Mouse (Mus musculus) forebrain, postnatal 0 days (tissue): Measurements from ENCODE around the gene 2310034C09Rik. TPM values are rescaled to one million over a fixed set of nuclear protein-coding genes. Genes with fewer than 3 reads are reported as not detected.
A peak's percentile ranks its signal among the peaks of the same experiment; 100 is the strongest.
"Not testable (repeated sequence)": the region's sequence is repeated elsewhere in the genome, so short reads cannot be mapped to it uniquely, and the experiment has no call there.

Experiments used
- ATAC-seq: fragments of 200-750 bp; cut with Nextera tagmentation; 2 replicates; pipeline ENCODE4 v1.8.0; 2017; ENCODE audit warnings: mild to moderate bottlenecking, moderate library complexity
- DNase-seq: peaks from one replicate; pipeline ENCODE4 v3.0.0-alpha.2; 2015
- H3K27ac ChIP-seq: fragments of 300-500 bp; sonication (generic); 2 replicates; pipeline ENCODE4 v1.5.1; 2014; ENCODE audit warnings: low read depth, mild to moderate bottlenecking, antibody characterized with exemption, low read length, moderate library complexity, mixed read lengths
- H3K27me3 ChIP-seq: fragments of 300-500 bp; sonication (generic); 2 replicates; pipeline ENCODE4 v1.6.1; 2014; ENCODE audit warnings: mild to moderate bottlenecking, low read length, mixed read lengths; ENCODE audit not compliant: insufficient read depth
- H3K36me3 ChIP-seq: fragments of 300-500 bp; sonication (generic); 2 replicates; pipeline ENCODE4 v1.6.1; 2014; ENCODE audit warnings: mild to moderate bottlenecking, moderate library complexity; ENCODE audit not compliant: insufficient read depth
- H3K4me1 ChIP-seq: fragments of 300-500 bp; sonication (generic); 2 replicates; pipeline ENCODE4 v1.6.1; 2014; ENCODE audit warnings: antibody characterized with exemption; ENCODE audit not compliant: insufficient read depth
- H3K4me2 ChIP-seq: fragments of 300-500 bp; sonication (generic); 2 replicates; pipeline ENCODE4 v1.6.1; 2014; ENCODE audit warnings: low read depth, mild to moderate bottlenecking, moderate library complexity
- H3K4me3 ChIP-seq: fragments of 300-500 bp; sonication (generic); 2 replicates; pipeline ENCODE4 v1.5.1; 2014; ENCODE audit warnings: low read depth, low read length, mixed read lengths
- H3K9ac ChIP-seq: fragments of 300-500 bp; sonication (generic); 2 replicates; pipeline ENCODE4 v1.6.1; 2014; ENCODE audit warnings: mild to moderate bottlenecking
- H3K9me3 ChIP-seq: fragments of 300-500 bp; sonication (generic); 2 replicates; pipeline ENCODE4 v1.6.1; 2016; ENCODE audit warnings: low read length
- CTCF ChIP-seq: sonication (generic); IDR thresholded peaks from 2 replicates; pipeline ENCODE4 v1.5.1; 2016; ENCODE audit warnings: antibody characterized with exemption, control low read depth, low read depth
- WGBS: fragments of 180-500 bp; shearing (Covaris S2); extraction: QIAGEN DNeasy Blood & Tissue Kit; methylation state at CpG from one replicate; pipeline ENCODE4 v1.1.7; 2014; 5-methylcytosine and 5-hydroxymethylcytosine counted together
- polyA plus RNA-seq: library from polyadenylated mRNA; unstranded; fragments of >200 nt; fragmentation: Nextera tagmentation; extraction: Ambion mirVana; gene quantifications from 2 replicates; pipeline ENCODE4 v1.2.1, GENCODE M21; 2015
- total RNA-seq: library from RNA; depleted of rRNA; stranded (reverse); fragments of >200 nt; gene quantifications from 2 replicates; pipeline ENCODE4 v1.2.3, GENCODE M21; 2014; rRNA removed

The 2310034C09Rik gene
- total RNA-seq (not detected in 2 replicates), polyA plus RNA-seq (not detected in 2 replicates)

DNA sequence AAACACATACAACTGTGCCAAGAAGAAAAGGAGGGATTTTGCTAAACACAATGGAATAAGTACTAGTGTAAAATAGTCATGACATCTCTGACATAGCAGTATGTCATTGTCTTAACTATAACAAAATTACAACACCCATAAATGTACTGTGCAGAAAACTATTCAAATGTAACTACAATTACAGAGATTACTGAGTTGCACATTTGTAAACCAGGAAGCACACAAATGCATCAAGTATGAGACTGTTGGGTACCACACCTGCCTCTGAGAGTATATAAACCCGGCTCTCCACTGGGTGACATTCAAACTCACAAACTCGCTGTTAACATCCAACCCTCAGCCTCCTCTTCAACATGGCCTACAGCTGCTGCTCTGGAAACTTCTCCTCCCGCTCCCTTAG, at the start of gene 2310034C09Rik:
Gene 2310034C09Rik, plus strand, starts transcription at position 301 of the 400 bp plus-strand sequence.
- H3K27ac ChIP-seq, ATAC-seq, H3K36me3 ChIP-seq, H3K4me2 ChIP-seq, H3K4me3 ChIP-seq, H3K9ac ChIP-seq, DNase-seq, H3K4me1 ChIP-seq, H3K9me3 ChIP-seq, H3K27me3 ChIP-seq: not testable (repeated sequence)
- WGBS: 93% methylated on average over 3 of the region's 3 CpGs

DNA sequence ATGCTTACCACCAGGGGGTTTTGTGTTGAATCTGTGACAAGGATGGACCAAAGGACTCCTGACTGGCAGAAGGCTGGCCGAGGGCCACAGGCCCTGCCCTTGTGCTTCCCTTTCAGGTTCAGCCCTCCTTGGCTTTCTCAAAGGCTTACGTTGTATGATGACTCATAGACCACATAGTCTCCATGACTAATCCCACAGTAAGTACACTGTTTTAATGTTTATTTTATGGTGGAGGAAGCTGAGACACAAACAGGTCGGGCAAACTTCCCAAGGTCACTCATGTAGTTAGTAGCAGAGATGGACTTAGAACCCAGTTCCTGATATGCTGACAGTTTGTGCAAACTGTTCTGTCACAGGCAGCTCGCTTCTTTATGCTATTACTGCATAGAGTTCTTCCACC, 47.9 kb upstream of the 2310034C09Rik start:
- DNase-seq: no peak
- Histone ChIP-seq H3K27me3 (no peaks in the 10 kb centered on the region), H3K36me3 (no peaks in the 10 kb centered on the region), H3K27ac (no peak overlapping the region), H3K4me2 (no peak overlapping the region), H3K9ac (no peak overlapping the region), H3K4me1 (no peaks in the 10 kb centered on the region), H3K9me3 (no peaks in the 10 kb centered on the region), H3K4me3 (no peak overlapping the region)
- 73% methylated on average over 4 of the region's 4 CpGs for WGBS
- TF ChIP-seq CTCF: no peak
- no peak for ATAC-seq

DNA sequence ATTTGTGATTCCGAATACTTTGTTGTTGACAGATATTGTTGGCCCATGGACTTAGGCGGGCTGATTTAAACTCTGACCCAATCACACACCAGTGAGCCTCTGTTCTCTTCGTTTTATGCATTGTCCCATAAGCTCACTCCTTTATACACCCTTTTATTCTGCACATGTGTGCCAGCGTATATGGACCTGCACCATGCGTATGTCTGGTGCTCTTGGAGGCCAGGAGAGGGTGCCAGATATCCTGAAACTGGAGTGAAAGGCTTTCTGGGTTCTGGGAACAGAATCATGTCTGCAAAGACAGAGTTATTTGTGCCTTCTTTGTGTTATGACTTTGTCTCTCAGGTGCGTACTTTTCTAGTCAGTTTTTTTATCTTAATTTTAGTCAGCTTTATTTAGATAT, 47.4 kb upstream of the 2310034C09Rik start:
- no peaks in the 10 kb centered on the region for H3K27me3 ChIP-seq
- H3K9me3 ChIP-seq: no peaks in the 10 kb centered on the region
- no peak overlapping the region for H3K27ac ChIP-seq
- 83% methylated on average over 6 of the region's 6 CpGs for WGBS
- no peaks in the 10 kb centered on the region for H3K4me1 ChIP-seq
- no peak for TF ChIP-seq CTCF
- DNase-seq (no peak), ATAC-seq (no peak)
- no peak overlapping the region for H3K9ac ChIP-seq
- no peak overlapping the region for H3K4me3 ChIP-seq
- H3K36me3 ChIP-seq: no peaks in the 10 kb centered on the region
- no peak overlapping the region for H3K4me2 ChIP-seq

DNA sequence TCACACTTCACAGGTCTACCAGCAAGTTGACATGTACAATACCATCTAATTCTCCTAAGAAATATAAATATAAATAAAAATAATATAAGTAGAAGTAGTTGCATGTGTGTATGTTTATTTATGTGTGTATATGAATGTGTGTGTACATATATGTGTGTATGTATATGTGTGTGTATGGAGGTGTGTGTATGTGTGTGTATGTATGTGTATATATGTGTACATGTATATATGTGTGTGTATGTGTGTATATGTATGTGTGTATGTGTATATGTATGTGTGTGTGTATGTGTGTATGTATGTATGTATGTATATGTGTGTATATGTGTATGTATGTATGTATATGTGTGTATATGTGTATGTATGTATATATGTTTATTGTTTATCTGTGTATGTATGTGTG, 42.1 kb upstream of the 2310034C09Rik start:
- H3K27ac ChIP-seq: no peak overlapping the region
- no peaks in the 10 kb centered on the region for H3K27me3 ChIP-seq
- DNase-seq (no peak), ATAC-seq (no peak)
- no peaks in the 10 kb centered on the region for H3K36me3 ChIP-seq
- TF ChIP-seq CTCF: no peak
- H3K4me1 ChIP-seq: no peaks in the 10 kb centered on the region
- H3K4me2 ChIP-seq: no peak overlapping the region
- H3K4me3 ChIP-seq: no peak overlapping the region
- no peak overlapping the region for H3K9ac ChIP-seq
- H3K9me3 ChIP-seq: no peaks in the 10 kb centered on the region

DNA sequence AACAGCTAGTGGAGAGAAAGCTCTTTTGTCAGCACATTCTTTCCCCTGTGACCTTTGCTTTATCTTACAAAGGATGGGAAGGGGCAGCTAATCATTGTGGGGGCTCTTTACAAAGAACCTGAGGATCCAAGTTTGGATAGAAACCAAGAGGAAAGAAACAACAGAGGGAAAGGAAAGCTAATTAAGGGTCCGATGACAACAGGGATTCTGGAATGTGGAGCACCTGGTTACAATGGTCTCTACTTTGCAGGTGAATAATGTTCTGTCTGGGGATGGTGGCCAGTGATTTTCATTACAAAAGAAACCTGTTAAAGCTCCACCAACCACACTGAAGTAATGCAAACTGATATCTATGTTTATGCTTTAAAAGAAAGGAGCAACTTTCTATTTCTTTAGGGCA, 38.6 kb upstream of the 2310034C09Rik start:
- no peak for DNase-seq
- Histone ChIP-seq H3K4me2 (no peak overlapping the region), H3K36me3 (no peaks in the 10 kb centered on the region), H3K9ac (no peak overlapping the region), H3K4me3 (no peak overlapping the region), H3K27me3 (no peaks in the 10 kb centered on the region), H3K4me1 (no peaks in the 10 kb centered on the region), H3K27ac (no peak overlapping the region), H3K9me3 (no peaks in the 10 kb centered on the region)
- no peak for TF ChIP-seq CTCF
- no peak for ATAC-seq
- 16% methylated on average over 1 of the region's 1 CpGs for whole genome bisulfite sequencing

DNA sequence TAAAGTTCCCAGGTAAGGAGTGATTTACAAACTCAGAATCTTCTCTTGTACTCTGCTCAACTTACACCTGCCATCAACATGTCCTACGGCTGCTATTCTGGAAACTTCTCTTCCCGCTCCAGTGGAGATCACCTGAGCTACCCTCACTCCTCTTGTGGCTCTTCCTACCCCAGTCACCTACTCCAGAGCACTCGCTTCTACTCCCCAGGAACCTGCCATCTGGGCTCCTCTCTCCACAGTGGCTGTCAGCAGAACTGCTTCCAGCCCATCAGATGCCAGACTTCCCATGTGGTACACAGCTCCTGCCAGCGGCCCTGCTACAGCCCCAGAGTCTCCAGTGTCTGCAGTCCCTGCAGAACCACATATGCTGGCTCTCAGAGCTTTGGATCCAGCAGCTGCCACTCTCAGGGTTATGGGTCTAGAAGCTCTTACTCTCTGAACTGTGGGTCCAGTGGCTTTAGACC, 29.8 kb upstream of the 2310034C09Rik start, which contains the start of gene Krtap13-1:
Gene Krtap13-1, plus strand, starts transcription at position 51 of the 464 bp plus-strand sequence.
- H3K4me1 ChIP-seq: no peaks in the 10 kb centered on the region
- H3K4me3 ChIP-seq: no peak within 1 kb of the TSS
- H3K36me3 ChIP-seq: no peaks in the 10 kb centered on the region
- no peak within 1 kb of the TSS for H3K9ac ChIP-seq
- no peak within 1 kb of the TSS for H3K4me2 ChIP-seq
- WGBS: 78% methylated on average over 4 of the region's 4 CpGs
- no peaks in the 10 kb centered on the region for H3K9me3 ChIP-seq
- H3K27ac ChIP-seq: no peak within 1 kb of the TSS
- ATAC-seq (peak; percentile 56; the same call in 1 of the 2 replicates), DNase-seq (peak; percentile 37)
- no peak for TF ChIP-seq CTCF
- H3K27me3 ChIP-seq: no peaks in the 10 kb centered on the region

DNA sequence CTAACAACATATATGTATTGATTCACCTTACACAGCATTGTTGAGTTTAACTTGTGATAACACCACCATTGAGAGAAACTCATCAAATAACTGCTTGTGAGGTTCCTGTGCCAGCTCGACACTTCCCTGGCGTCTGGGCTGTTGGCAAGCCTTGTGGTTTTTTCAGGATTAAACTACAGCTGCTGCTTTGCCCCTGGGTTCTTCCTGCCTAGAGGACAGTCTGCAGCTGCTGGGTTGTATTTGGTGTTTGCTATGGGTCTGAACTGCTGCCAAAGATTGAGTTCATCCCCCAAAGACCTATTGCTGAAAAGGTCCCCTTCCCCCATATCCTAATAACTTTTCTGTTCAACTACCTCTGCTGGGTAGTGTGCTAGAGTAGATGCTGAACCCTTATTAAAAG, 23.3 kb upstream of the 2310034C09Rik start:
- DNase-seq (no peak), ATAC-seq (no peak)
- TF ChIP-seq CTCF: no peak
- Histone ChIP-seq H3K27me3 (no peaks in the 10 kb centered on the region), H3K9ac (no peak overlapping the region), H3K36me3 (no peaks in the 10 kb centered on the region), H3K4me2 (no peak overlapping the region), H3K9me3 (no peaks in the 10 kb centered on the region), H3K27ac (no peak overlapping the region), H3K4me1 (no peaks in the 10 kb centered on the region), H3K4me3 (no peak overlapping the region)
- WGBS: 46% methylated on average over 2 of the region's 2 CpGs
